Mouse (Mus musculus) megakaryocyte-erythroid progenitor cell, adult 5 weeks (primary cell): Measurements from ENCODE around the gene Gm21883. TPM values are rescaled to one million over a fixed set of nuclear protein-coding genes. Genes with fewer than 3 reads are reported as not detected.

Source experiments
- polyA plus RNA-seq: library from polyadenylated mRNA; stranded (reverse); fragments of >175 nt; gene quantifications from 2 replicates; pipeline ENCODE4 v1.2.3, GENCODE M21; 2012

The Gm21883 gene
- polyA plus RNA-seq, result not detected in 2 replicates

GRCm38 (mm10) chrX:31574183-31574582 is at the start of gene Gm21883:
Gene Gm21883 (minus strand): TSS chrX:31574283.

GRCm38 (mm10) chrX:31618820-31619219 is 44.7 kb upstream of the Gm21883 start, which contains the start of gene Spin2e:
Gene Spin2e (minus strand): TSS chrX:31618920.

Other genes starting within 250 kb of the Gm21883 start
- gene Btbd35f26, start 237.8 kb downstream of the Gm21883 start, polyA plus RNA-seq, result not detected in 2 replicates
- not detected in 2 replicates for gene Btbd35f19, start 190.4 kb downstream of the Gm21883 start, polyA plus RNA-seq
- gene Spin2e, start 44.6 kb upstream of the Gm21883 start, polyA plus RNA-seq, result not detected in 2 replicates
- gene Btbd35f25, start 142.9 kb upstream of the Gm21883 start, polyA plus RNA-seq, result not detected in 2 replicates